Mouse (Mus musculus) spleen, adult 2 months (tissue): Measurements from ENCODE around the gene Rnf169. TPM values are rescaled to one million over a fixed set of nuclear protein-coding genes. Genes with fewer than 3 reads are reported as not detected.

Experiments
- DNase-seq, 2 experiments: peaks; one replicate each; pipeline versions ENCODE4 v3.0.0 to v3.0.0-alpha.2; 2012 to 2021; ENCODE audit warnings: low spot score in 2 of 2, low read depth in 1 of 2
- H3K27ac ChIP-seq: fragments of 200-500 bp; 2 replicates; pipeline ENCODE4 v1.5.1; 2012; ENCODE audit warnings: low read length, inconsistent platforms; ENCODE audit not compliant: insufficient read depth
- H3K27me3 ChIP-seq: fragments of 200-500 bp; 2 replicates; pipeline ENCODE4 v1.6.1; 2012; ENCODE audit warnings: mild to moderate bottlenecking, moderate library complexity, low read length, inconsistent platforms; ENCODE audit not compliant: control insufficient read depth, insufficient read depth
- H3K36me3 ChIP-seq: fragments of 200-500 bp; 2 replicates; pipeline ENCODE4 v1.6.1; 2012; ENCODE audit warnings: mild to moderate bottlenecking, low read length, inconsistent platforms; ENCODE audit not compliant: control insufficient read depth, insufficient read depth
- H3K4me1 ChIP-seq: fragments of 200-500 bp; 2 replicates; pipeline ENCODE4 v1.6.1; 2011; ENCODE audit warnings: inconsistent platforms; ENCODE audit not compliant: control insufficient read depth, insufficient read depth, insufficient read length
- H3K4me3 ChIP-seq: fragments of 200-500 bp; 2 replicates; pipeline ENCODE4 v1.5.1; 2011; ENCODE audit warnings: mild to moderate bottlenecking, inconsistent platforms; ENCODE audit not compliant: insufficient read depth, insufficient read length; ENCODE audit errors: extremely low read depth
- CTCF ChIP-seq: fragments of 200-500 bp; IDR thresholded peaks from 2 replicates; pipeline ENCODE4 v1.5.1; 2011; ENCODE audit warnings: mild to moderate bottlenecking, inconsistent platforms; ENCODE audit not compliant: insufficient read depth, insufficient read length, insufficient replicate concordance; ENCODE audit errors: extremely low read depth
- POLR2A ChIP-seq: fragments of 200-500 bp; IDR thresholded peaks from 2 replicates; pipeline ENCODE4 v1.6.1; 2011; ENCODE audit warnings: low read depth, low read length, inconsistent platforms
- WGBS: fragments of 180-500 bp; shearing (Covaris S2); methylation state at CpG from one replicate; pipeline ENCODE4 v1.1.7; 2018; 5-methylcytosine and 5-hydroxymethylcytosine counted together
- polyA plus RNA-seq: library from polyadenylated mRNA; depleted of rRNA; stranded (reverse); fragments of >200 nt; gene quantifications from 2 replicates; pipeline ENCODE4 v1.2.3, GENCODE M21; 2012; rRNA removed

The Rnf169 gene
- 4.3 and 4.4 TPM in 2 replicates for polyA plus RNA-seq

- peak; percentile 93 for TF ChIP-seq POLR2A
- TF ChIP-seq CTCF: no peak
- Histone ChIP-seq H3K4me1 (peaks cover 7% of the 10 kb centered on the region), H3K27ac (peak within 1 kb of the TSS; percentile 91), H3K36me3 (no peaks in the 10 kb centered on the region), H3K4me3 (peak within 1 kb of the TSS; percentile 96), H3K27me3 (no peaks in the 10 kb centered on the region)
- DNase-seq: peak; percentile 74 to 89
- under 1% methylated on average over 53 of the region's 55 CpGs for WGBS
Observed at GRCm38 (mm10) chr7:99980132-99980591, at the start of gene Rnf169. Gene Rnf169 (minus strand): TSS chr7:99980448.

GRCm38 (mm10) chr7:100029307-100029706 lies 49.1 kb upstream of the Rnf169 start:
- TF ChIP-seq POLR2A: no peak
- TF ChIP-seq CTCF: peak; percentile 15; the same call in 1 of the 2 replicates
- no peak overlapping the region for H3K27ac ChIP-seq
- H3K4me3 ChIP-seq: no peak overlapping the region
- no peaks in the 10 kb centered on the region for H3K27me3 ChIP-seq
- no peaks in the 10 kb centered on the region for H3K4me1 ChIP-seq
- 53% methylated on average over 3 of the region's 3 CpGs for WGBS
- H3K36me3 ChIP-seq: no peaks in the 10 kb centered on the region
- no peak for DNase-seq

GRCm38 (mm10) chr7:100027353-100027752 lies 47.1 kb upstream of the Rnf169 start:
- 79% methylated on average over 5 of the region's 5 CpGs for whole genome bisulfite sequencing
- Histone ChIP-seq H3K4me3 (no peak overlapping the region), H3K27ac (no peak overlapping the region), H3K36me3 (no peaks in the 10 kb centered on the region), H3K4me1 (no peaks in the 10 kb centered on the region), H3K27me3 (no peaks in the 10 kb centered on the region)
- TF ChIP-seq POLR2A: no peak
- TF ChIP-seq CTCF: no peak
- DNase-seq: no peak

- Histone ChIP-seq H3K4me1 (no peaks in the 10 kb centered on the region), H3K4me3 (no peak overlapping the region), H3K36me3 (no peaks in the 10 kb centered on the region), H3K27ac (no peak overlapping the region), H3K27me3 (no peaks in the 10 kb centered on the region)
- no peak for TF ChIP-seq CTCF
- no peak for TF ChIP-seq POLR2A
- DNase-seq: no peak
- 92% methylated on average over 8 of the region's 8 CpGs for WGBS
Observed at GRCm38 (mm10) chr7:100017056-100017455, 36.8 kb upstream of the Rnf169 start.

GRCm38 (mm10) chr7:100014123-100014600 lies 33.9 kb upstream of the Rnf169 start:
- no peak overlapping the region for H3K4me3 ChIP-seq
- no peaks in the 10 kb centered on the region for H3K27me3 ChIP-seq
- H3K36me3 ChIP-seq: no peaks in the 10 kb centered on the region
- WGBS: 73% methylated on average over 8 of the region's 8 CpGs
- DNase-seq: no peak
- no peak overlapping the region for H3K27ac ChIP-seq
- TF ChIP-seq CTCF (no peak), POLR2A (no peak)
- no peaks in the 10 kb centered on the region for H3K4me1 ChIP-seq

- Histone ChIP-seq H3K27me3 (no peaks in the 10 kb centered on the region), H3K4me3 (no peak overlapping the region), H3K36me3 (no peaks in the 10 kb centered on the region), H3K27ac (no peak overlapping the region), H3K4me1 (no peaks in the 10 kb centered on the region)
- TF ChIP-seq CTCF (no peak), POLR2A (no peak)
- WGBS: 72% methylated on average over 6 of the region's 6 CpGs
- no peak for DNase-seq
Observed at GRCm38 (mm10) chr7:100012515-100012914, 32.3 kb upstream of the Rnf169 start.

- Histone ChIP-seq H3K27me3 (no peaks in the 10 kb centered on the region), H3K4me1 (no peaks in the 10 kb centered on the region), H3K36me3 (no peaks in the 10 kb centered on the region), H3K27ac (no peak overlapping the region), H3K4me3 (no peak overlapping the region)
- no peak for TF ChIP-seq POLR2A
- TF ChIP-seq CTCF: no peak
- WGBS: 76% methylated on average over 8 of the region's 8 CpGs
- DNase-seq: no peak
Observed at GRCm38 (mm10) chr7:100012085-100012484, 31.8 kb upstream of the Rnf169 start.
